Mouse (Mus musculus) myocyte (in vitro differentiated cells): ENCODE results near the gene Gm1043.

Experiments
- CEBPB ChIP-seq: IDR thresholded peaks from 2 replicates; pipeline ENCODE4 v1.6.1; 2011; ENCODE audit warnings: mild to moderate bottlenecking, moderate library complexity; ENCODE audit not compliant: poor library complexity, insufficient read depth, severe bottlenecking
- MAX ChIP-seq: IDR thresholded peaks from one replicate; pipeline ENCODE4 v1.6.1; 2011; ENCODE audit warnings: low read depth, mild to moderate bottlenecking, control low read depth
- POLR2A ChIP-seq: IDR thresholded peaks from one replicate; pipeline ENCODE4 v1.6.1; 2011; ENCODE audit warnings: low read depth, mild to moderate bottlenecking, control low read depth, moderate library complexity; ENCODE audit not compliant: insufficient read length
- POLR2AphosphoS2 ChIP-seq: IDR thresholded peaks from one replicate; pipeline ENCODE4 v1.6.1; 2011; ENCODE audit warnings: low read depth, control low read depth; ENCODE audit not compliant: insufficient read length
- SRF ChIP-seq: IDR thresholded peaks from one replicate; pipeline ENCODE4 v1.6.1; 2011; ENCODE audit warnings: low read depth; ENCODE audit not compliant: control insufficient read depth, insufficient read length
- TCF12 ChIP-seq: IDR thresholded peaks from one replicate; pipeline ENCODE4 v1.6.1; 2011; ENCODE audit warnings: mild to moderate bottlenecking, control low read depth; ENCODE audit not compliant: poor library complexity, insufficient read depth, severe bottlenecking
- TCF3 ChIP-seq: IDR thresholded peaks from one replicate; pipeline ENCODE4 v1.6.1; 2011; ENCODE audit warnings: low read depth, control low read depth; ENCODE audit not compliant: insufficient read length
- USF1 ChIP-seq: IDR thresholded peaks from one replicate; pipeline ENCODE4 v1.6.1; 2011; ENCODE audit warnings: low read depth, mild to moderate bottlenecking, control low read depth, moderate library complexity

DNA sequence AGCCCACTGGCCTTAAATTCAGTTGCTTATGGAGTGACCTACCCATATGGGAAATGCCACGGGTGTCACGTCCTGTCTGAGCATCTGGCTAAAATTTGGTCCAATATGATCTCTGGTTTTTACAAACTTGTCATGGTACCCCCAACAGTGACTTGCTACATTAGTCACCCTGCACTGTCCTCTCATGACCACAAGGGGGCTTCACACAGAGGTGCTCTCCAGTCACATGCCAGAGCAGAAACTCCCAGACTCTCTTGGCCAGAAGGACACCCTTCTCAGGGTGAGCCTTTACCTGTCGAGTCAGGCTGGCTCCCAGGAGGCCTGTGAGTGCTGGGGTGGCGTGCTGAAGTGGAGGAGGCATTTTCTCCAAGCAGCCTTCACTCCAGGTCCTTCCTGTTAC is 33.1 kb downstream of the Gm1043 start:
- TF ChIP-seq TCF12 (no peak), POLR2A (no peak), MAX (no peak), POLR2AphosphoS2 (no peak), CEBPB (no peak), USF1 (no peak), SRF (no peak), TCF3 (no peak)
